Mouse (Mus musculus) spleen, postnatal 36 days (tissue): Measurements from ENCODE around the gene Ap3b2.
"Not testable (repeated sequence)": the region's sequence is repeated elsewhere in the genome, so short reads cannot be mapped to it uniquely, and the experiment has no call there.

Experiments
- DNase-seq, 2 experiments: peaks; one replicate each; pipeline ENCODE4 v3.0.0; 2022; ENCODE audit warnings: low spot score in 2 of 2, mixed read lengths in 1 of 2

The Ap3b2 gene

GRCm38 (mm10) chr7:81493331-81494021 lies at the start of gene Ap3b2:
TSS of gene Ap3b2 (minus strand) at chr7:81493925.
- peak in 1 of 2 experiments; percentile 3 for DNase-seq

GRCm38 (mm10) chr7:81542934-81543333 lies 49.2 kb upstream of the Ap3b2 start:
- no peak for DNase-seq

- DNase-seq = no peak
Observed at GRCm38 (mm10) chr7:81541924-81542524, 48.3 kb upstream of the Ap3b2 start.

- DNase-seq = no peak
Observed at GRCm38 (mm10) chr7:81540999-81541398, 47.3 kb upstream of the Ap3b2 start.

- no peak for DNase-seq
Observed at GRCm38 (mm10) chr7:81539565-81539964, 45.8 kb upstream of the Ap3b2 start.

- DNase-seq = peak in 1 of 2 experiments; percentile 4
Observed at GRCm38 (mm10) chr7:81538070-81538675, 44.4 kb upstream of the Ap3b2 start.

GRCm38 (mm10) chr7:81536478-81536877 lies 42.8 kb upstream of the Ap3b2 start:
- DNase-seq = no peak

GRCm38 (mm10) chr7:81531462-81531861 lies 37.7 kb upstream of the Ap3b2 start:
- DNase-seq = no peak

- no peak for DNase-seq
Observed at GRCm38 (mm10) chr7:81528918-81529317, 35.2 kb upstream of the Ap3b2 start.

- no peak for DNase-seq
Observed at GRCm38 (mm10) chr7:81523663-81524017, 29.9 kb upstream of the Ap3b2 start.

GRCm38 (mm10) chr7:81523008-81523662 lies 29.4 kb upstream of the Ap3b2 start:
- peak; percentile 87 to 90 for DNase-seq

GRCm38 (mm10) chr7:81516154-81517030 lies 22.7 kb upstream of the Ap3b2 start:
- no peak for DNase-seq

GRCm38 (mm10) chr7:81514906-81515590 lies 21.3 kb upstream of the Ap3b2 start:
- no peak for DNase-seq

GRCm38 (mm10) chr7:81501050-81501449 lies 7.3 kb upstream of the Ap3b2 start:
- DNase-seq = no peak

GRCm38 (mm10) chr7:81498181-81498580 lies 4.5 kb upstream of the Ap3b2 start, which contains the start of gene BC048679:
TSS of gene BC048679 (minus strand) at chr7:81498281.
- DNase-seq = no peak

- DNase-seq = no peak
Observed at GRCm38 (mm10) chr7:81497171-81497570, 3.4 kb upstream of the Ap3b2 start.

GRCm38 (mm10) chr7:81492628-81493027 lies 1.1 kb downstream of the Ap3b2 start:
- no peak for DNase-seq

GRCm38 (mm10) chr7:81489649-81490048 lies 4.1 kb downstream of the Ap3b2 start:
- no peak for DNase-seq

- no peak for DNase-seq
Observed at GRCm38 (mm10) chr7:81480800-81481199, 12.9 kb downstream of the Ap3b2 start.

GRCm38 (mm10) chr7:81479531-81480090 lies 14.1 kb downstream of the Ap3b2 start:
- DNase-seq = no peak

GRCm38 (mm10) chr7:81478261-81478660 lies 15.5 kb downstream of the Ap3b2 start:
- DNase-seq = not testable (repeated sequence)
